Mouse (Mus musculus): ENCODE measurements around the gene Nfatc2.

The Nfatc2 gene

GRCm38 (mm10) chr2:168601491-168602386, at the start of gene Nfatc2:
TSS of gene Nfatc2 (minus strand) at chr2:168601657.
- no peak for DNase-seq

- no peak for DNase-seq
These were observed 46.7 kb upstream of the Nfatc2 start for GRCm38 (mm10) chr2:168648171-168648570.

- no peak for DNase-seq
These were observed 43.4 kb upstream of the Nfatc2 start for GRCm38 (mm10) chr2:168644855-168645254.

GRCm38 (mm10) chr2:168643524-168644177, 42.2 kb upstream of the Nfatc2 start:
- DNase-seq: no peak

GRCm38 (mm10) chr2:168642187-168642586, 40.7 kb upstream of the Nfatc2 start:
- no peak for DNase-seq

GRCm38 (mm10) chr2:168640460-168640859, 39.0 kb upstream of the Nfatc2 start:
- no peak for DNase-seq

GRCm38 (mm10) chr2:168634881-168635280, 33.4 kb upstream of the Nfatc2 start:
- DNase-seq: no peak

GRCm38 (mm10) chr2:168633301-168633816, 31.9 kb upstream of the Nfatc2 start:
- DNase-seq: no peak

- DNase-seq: no peak
These were observed 31.1 kb upstream of the Nfatc2 start for GRCm38 (mm10) chr2:168632543-168632942.

GRCm38 (mm10) chr2:168628787-168629186, 27.3 kb upstream of the Nfatc2 start:
- DNase-seq: peak; percentile 43 to 48

- DNase-seq: no peak
These were observed 26.6 kb upstream of the Nfatc2 start for GRCm38 (mm10) chr2:168627829-168628770.

- no peak for DNase-seq
These were observed 24.9 kb upstream of the Nfatc2 start for GRCm38 (mm10) chr2:168626385-168626784.

- no peak for DNase-seq
These were observed 23.6 kb upstream of the Nfatc2 start for GRCm38 (mm10) chr2:168625091-168625490.

- no peak for DNase-seq
These were observed 19.8 kb upstream of the Nfatc2 start for GRCm38 (mm10) chr2:168621111-168621802.

- no peak for DNase-seq
These were observed 16.8 kb upstream of the Nfatc2 start for GRCm38 (mm10) chr2:168618205-168618717.

GRCm38 (mm10) chr2:168615160-168615559, 13.7 kb upstream of the Nfatc2 start:
- no peak for DNase-seq

GRCm38 (mm10) chr2:168614170-168614872, 12.9 kb upstream of the Nfatc2 start:
- no peak for DNase-seq

GRCm38 (mm10) chr2:168613092-168613880, 11.8 kb upstream of the Nfatc2 start:
- no peak for DNase-seq

GRCm38 (mm10) chr2:168610941-168611340, 9.5 kb upstream of the Nfatc2 start:
- no peak for DNase-seq

- no peak for DNase-seq
These were observed 8.3 kb upstream of the Nfatc2 start for GRCm38 (mm10) chr2:168609653-168610248.

Measured in thymus, adult 18-20 months (tissue).